Mouse (Mus musculus) intestine, embryonic 16.5 days (tissue): ENCODE data around the gene Lypd6. TPM values are rescaled to one million over a fixed set of nuclear protein-coding genes. Genes with fewer than 3 reads are reported as not detected.

Experiments used
- ATAC-seq: fragments of 200-750 bp; cut with Nextera tagmentation; 2 replicates; pipeline ENCODE4 v1.8.0; 2017; ENCODE audit warnings: moderate TSS enrichment, moderate library complexity
- H3K27ac ChIP-seq: fragments of 300-500 bp; sonication (generic); 2 replicates; pipeline ENCODE4 v1.5.1; 2014; ENCODE audit warnings: mild to moderate bottlenecking, low read length
- H3K27me3 ChIP-seq: fragments of 300-500 bp; sonication (generic); replicated peaks from 2 replicates; pipeline ENCODE4 v1.6.1; 2014; ENCODE audit warnings: low read length, control low read depth, mixed read lengths; ENCODE audit not compliant: control insufficient read depth, insufficient read depth
- H3K36me3 ChIP-seq: fragments of 300-500 bp; sonication (generic); 2 replicates; pipeline ENCODE4 v1.6.1; 2014; ENCODE audit warnings: low read length, control low read depth; ENCODE audit not compliant: control insufficient read depth, insufficient read depth
- H3K4me1 ChIP-seq: fragments of 300-500 bp; sonication (generic); 2 replicates; pipeline ENCODE4 v1.6.1; 2014; ENCODE audit warnings: low read length, control low read depth, mixed read lengths; ENCODE audit not compliant: control insufficient read depth, insufficient read depth
- H3K4me2 ChIP-seq: fragments of 300-500 bp; sonication (generic); 2 replicates; pipeline ENCODE4 v1.6.1; 2014; ENCODE audit warnings: low read depth, low read length, control low read depth
- H3K4me3 ChIP-seq: fragments of 300-500 bp; sonication (generic); 2 replicates; pipeline ENCODE4 v1.5.1; 2014; ENCODE audit warnings: mild to moderate bottlenecking, low read length
- H3K9ac ChIP-seq: fragments of 300-500 bp; sonication (generic); 2 replicates; pipeline ENCODE4 v1.6.1; 2014; ENCODE audit warnings: low read depth, low read length
- H3K9me3 ChIP-seq: fragments of 300-500 bp; sonication (generic); 2 replicates; pipeline ENCODE4 v1.6.1; 2016; ENCODE audit warnings: low read length, control low read depth; ENCODE audit not compliant: control insufficient read depth
- WGBS: fragments of 180-500 bp; shearing (Covaris S2); extraction: QIAGEN DNeasy Blood & Tissue Kit; methylation state at CpG from one replicate; pipeline ENCODE4 v1.1.7; 2014; 5-methylcytosine and 5-hydroxymethylcytosine counted together
- polyA plus RNA-seq: library from polyadenylated mRNA; unstranded; fragments of >200 nt; fragmentation: Nextera tagmentation; extraction: Ambion mirVana; gene quantifications from 2 replicates; pipeline ENCODE4 v1.2.1, GENCODE M21; 2015

Lypd6 gene
- polyA plus RNA-seq, 1 experiment from 2014 or later = 14.6 TPM

- Histone ChIP-seq H3K4me1 (no peaks in the 10 kb centered on the region), H3K4me3 (no peak overlapping the region), H3K9me3 (no peaks in the 10 kb centered on the region), H3K27ac (no peak overlapping the region), H3K27me3 (no peaks in the 10 kb centered on the region), H3K9ac (no peak overlapping the region), H3K36me3 (no peaks in the 10 kb centered on the region), H3K4me2 (no peak overlapping the region)
- WGBS = 71% methylated on average over 4 of the region's 4 CpGs
- ATAC-seq = no peak
Observed at GRCm38 (mm10) chr2:50225019-50225418, 158.8 kb downstream of the Lypd6 start.

GRCm38 (mm10) chr2:50233491-50233890 is 167.3 kb downstream of the Lypd6 start:
- H3K27me3 ChIP-seq = no peaks in the 10 kb centered on the region
- H3K4me2 ChIP-seq = no peak overlapping the region
- no peak overlapping the region for H3K9ac ChIP-seq
- H3K9me3 ChIP-seq = no peaks in the 10 kb centered on the region
- H3K27ac ChIP-seq = no peak overlapping the region
- no peak overlapping the region for H3K4me3 ChIP-seq
- 76% methylated on average over 8 of the region's 8 CpGs for WGBS
- ATAC-seq = no peak
- no peaks in the 10 kb centered on the region for H3K36me3 ChIP-seq
- H3K4me1 ChIP-seq = no peaks in the 10 kb centered on the region

Other genes starting within 250 kb of the Lypd6 start
- gene Mmadhc, start 230.4 kb downstream of the Lypd6 start, polyA plus RNA-seq = 142 and 153 TPM in 2 replicates